Mouse (Mus musculus) hindbrain, embryonic 12.5 days (tissue): ENCODE measurements around the gene Snap25. TPM values are rescaled to one million over a fixed set of nuclear protein-coding genes. Genes with fewer than 3 reads are reported as not detected.

ENCODE experiments used
- polyA plus RNA-seq: library from polyadenylated mRNA; unstranded; fragments of >200 nt; fragmentation: Nextera tagmentation; extraction: Ambion mirVana; gene quantifications from 2 replicates; pipeline ENCODE4 v1.2.1, GENCODE M21; 2016

Gene Snap25
- polyA plus RNA-seq, 1 experiment from 2014 or later = 56.9 TPM

Other genes starting within 250 kb of the Snap25 start
- 0.72 and 1.1 TPM in 2 replicates for gene Ankef1, start 211.5 kb upstream of the Snap25 start, polyA plus RNA-seq
- 10.4 and 30.3 TPM in 2 replicates for gene AL731706.2, start 172.2 kb downstream of the Snap25 start, polyA plus RNA-seq
- 11.8 and 12.9 TPM in 2 replicates for gene Slx4ip, start 177.8 kb downstream of the Snap25 start, polyA plus RNA-seq
- gene AL731706.1, start 177.9 kb downstream of the Snap25 start, polyA plus RNA-seq = 24.1 and 30.3 TPM in 2 replicates
- 13.1 and 15.8 TPM in 2 replicates for gene Mkks, start 177.9 kb downstream of the Snap25 start, polyA plus RNA-seq